Mouse (Mus musculus) stomach, embryonic 14.5 days (tissue): Measurements from ENCODE around the gene Eef1g. TPM values are rescaled to one million over a fixed set of nuclear protein-coding genes. Genes with fewer than 3 reads are reported as not detected.
A peak's percentile ranks its signal among the peaks of the same experiment; 100 is the strongest.

Experiments
- ATAC-seq: fragments of 200-750 bp; cut with Nextera tagmentation; 2 replicates; pipeline ENCODE4 v1.8.0; 2017; ENCODE audit warnings: low read depth, moderate TSS enrichment; ENCODE audit not compliant: insufficient number of reproducible peaks, insufficient read depth, low FRiP score
- H3K27ac ChIP-seq: fragments of 300-500 bp; sonication (generic); 2 replicates; pipeline ENCODE4 v1.5.1; 2014; ENCODE audit warnings: mild to moderate bottlenecking, low read length, moderate library complexity, mixed read lengths
- H3K27me3 ChIP-seq: fragments of 300-500 bp; sonication (generic); 2 replicates; pipeline ENCODE4 v1.6.1; 2014; ENCODE audit warnings: low read length, control low read depth, mixed read lengths; ENCODE audit not compliant: control insufficient read depth, insufficient read depth
- H3K36me3 ChIP-seq: fragments of 300-500 bp; sonication (generic); 2 replicates; pipeline ENCODE4 v1.6.1; 2014; ENCODE audit warnings: mild to moderate bottlenecking, control low read depth, low read length, moderate library complexity, mixed read lengths; ENCODE audit not compliant: control insufficient read depth, insufficient read depth
- H3K4me1 ChIP-seq: fragments of 300-500 bp; sonication (generic); 2 replicates; pipeline ENCODE4 v1.6.1; 2014; ENCODE audit warnings: low read length, control low read depth, mixed read lengths; ENCODE audit not compliant: control insufficient read depth, insufficient read depth
- H3K4me2 ChIP-seq: fragments of 300-500 bp; sonication (generic); replicated peaks from 2 replicates; pipeline ENCODE4 v1.6.1; 2014; ENCODE audit warnings: low read depth, low read length, control low read depth
- H3K4me3 ChIP-seq: fragments of 300-500 bp; sonication (generic); 2 replicates; pipeline ENCODE4 v1.5.1; 2014; ENCODE audit warnings: low read depth, low read length, control low read depth
- H3K9ac ChIP-seq: fragments of 300-500 bp; sonication (generic); replicated peaks from 2 replicates; pipeline ENCODE4 v1.6.1; 2014; ENCODE audit warnings: low read depth, mild to moderate bottlenecking, control low read depth, low read length, moderate library complexity, mixed read lengths
- H3K9me3 ChIP-seq: fragments of 300-500 bp; sonication (generic); 2 replicates; pipeline ENCODE4 v1.6.1; 2016; ENCODE audit warnings: low read depth, low read length, control low read depth; ENCODE audit not compliant: control insufficient read depth
- WGBS: fragments of 180-500 bp; shearing (Covaris S2); extraction: QIAGEN DNeasy Blood & Tissue Kit; methylation state at CpG from one replicate; pipeline ENCODE4 v1.1.7; 2014; 5-methylcytosine and 5-hydroxymethylcytosine counted together
- polyA plus RNA-seq: library from polyadenylated mRNA; unstranded; fragments of >200 nt; fragmentation: Nextera tagmentation; extraction: Ambion mirVana; gene quantifications from 2 replicates; pipeline ENCODE4 v1.2.1, GENCODE M21; 2014

Gene Eef1g
- polyA plus RNA-seq, 1 experiment from 2014 or later, result 469 TPM

- H3K9ac ChIP-seq, result no peak overlapping the region
- H3K36me3 ChIP-seq, result peaks cover 18% of the 10 kb centered on the region
- H3K4me3 ChIP-seq, result no peak overlapping the region
- peaks cover 40% of the 10 kb centered on the region for H3K4me1 ChIP-seq
- ATAC-seq, result peak; percentile 76
- H3K4me2 ChIP-seq, result no peak overlapping the region
- H3K27ac ChIP-seq, result peak overlapping the region; percentile 68; the same call in 1 of the 2 replicates
- 30% methylated on average over 4 of the region's 4 CpGs for WGBS
- H3K27me3 ChIP-seq, result no peaks in the 10 kb centered on the region
- no peaks in the 10 kb centered on the region for H3K9me3 ChIP-seq
Observed at GRCm38 (mm10) chr19:8983150-8983650, 16.4 kb downstream of the Eef1g start.

- Histone ChIP-seq H3K4me2 (0 out of 2 replicates have a peak overlapping the region, but pooled peaks have one; percentile 5), H3K9ac (no peak overlapping the region), H3K9me3 (no peaks in the 10 kb centered on the region), H3K27me3 (no peaks in the 10 kb centered on the region), H3K27ac (peak overlapping the region; percentile 68; the same call in 1 of the 2 replicates), H3K4me1 (peaks cover 48% of the 10 kb centered on the region), H3K36me3 (peaks cover 7% of the 10 kb centered on the region), H3K4me3 (no peak overlapping the region)
- ATAC-seq, result no peak
- WGBS, result 14% methylated on average over 7 of the region's 7 CpGs
Observed at GRCm38 (mm10) chr19:8984255-8984868, 17.5 kb downstream of the Eef1g start.

GRCm38 (mm10) chr19:8985891-8986290, 19.1 kb downstream of the Eef1g start:
- Histone ChIP-seq H3K4me2 (no peak overlapping the region), H3K27ac (no peak overlapping the region), H3K9me3 (no peaks in the 10 kb centered on the region), H3K27me3 (no peaks in the 10 kb centered on the region), H3K36me3 (no peaks in the 10 kb centered on the region; the same call in 1 of the 2 replicates), H3K4me3 (no peak overlapping the region), H3K4me1 (peaks cover 51% of the 10 kb centered on the region), H3K9ac (no peak overlapping the region)
- 67% methylated on average over 5 of the region's 5 CpGs for WGBS
- ATAC-seq, result no peak

- H3K4me2 ChIP-seq, result no peak overlapping the region
- no peaks in the 10 kb centered on the region for H3K36me3 ChIP-seq
- H3K9ac ChIP-seq, result no peak overlapping the region
- H3K4me1 ChIP-seq, result peaks cover 63% of the 10 kb centered on the region
- 57% methylated on average over 2 of the region's 2 CpGs for WGBS
- no peak for ATAC-seq
- H3K4me3 ChIP-seq, result no peak overlapping the region
- H3K9me3 ChIP-seq, result no peaks in the 10 kb centered on the region
- H3K27ac ChIP-seq, result no peak overlapping the region
- no peaks in the 10 kb centered on the region for H3K27me3 ChIP-seq
Observed at GRCm38 (mm10) chr19:8987816-8988215, 21.0 kb downstream of the Eef1g start.

- H3K27ac ChIP-seq, result peak overlapping the region; percentile 97
- peak overlapping the region; percentile 81 for H3K9ac ChIP-seq
- H3K4me3 ChIP-seq, result peak overlapping the region; percentile 85
- H3K9me3 ChIP-seq, result no peaks in the 10 kb centered on the region
- H3K27me3 ChIP-seq, result no peaks in the 10 kb centered on the region
- peak overlapping the region; percentile 68 for H3K4me2 ChIP-seq
- H3K4me1 ChIP-seq, result peaks cover 63% of the 10 kb centered on the region
- ATAC-seq, result no peak
- 22% methylated on average over 15 of the region's 15 CpGs for WGBS
- H3K36me3 ChIP-seq, result no peaks in the 10 kb centered on the region
Observed at GRCm38 (mm10) chr19:8988346-8989065, 21.7 kb downstream of the Eef1g start.

- peaks cover 58% of the 10 kb centered on the region for H3K4me1 ChIP-seq
- peak within 1 kb of the TSS; percentile 81 for H3K9ac ChIP-seq
- H3K4me2 ChIP-seq, result peak within 1 kb of the TSS; percentile 68
- WGBS, result under 1% methylated on average over 39 of the region's 42 CpGs
- H3K27me3 ChIP-seq, result no peaks in the 10 kb centered on the region
- no peaks in the 10 kb centered on the region for H3K9me3 ChIP-seq
- H3K4me3 ChIP-seq, result peak within 1 kb of the TSS; percentile 85
- H3K27ac ChIP-seq, result peak within 1 kb of the TSS; percentile 97
- ATAC-seq, result peak; percentile 57
- no peaks in the 10 kb centered on the region for H3K36me3 ChIP-seq
Observed at GRCm38 (mm10) chr19:8989066-8989566, 22.3 kb downstream of the Eef1g start, which contains the start of gene Ahnak. Ahnak (plus strand) TSS chr19:8989284.

- WGBS, result under 1% methylated on average over 50 of the region's 53 CpGs
- Histone ChIP-seq H3K4me1 (peaks cover 58% of the 10 kb centered on the region), H3K27ac (peak overlapping the region; percentile 97), H3K9me3 (no peaks in the 10 kb centered on the region), H3K4me3 (peak overlapping the region; percentile 85), H3K4me2 (peak overlapping the region; percentile 68), H3K36me3 (no peaks in the 10 kb centered on the region), H3K9ac (peak overlapping the region; percentile 81), H3K27me3 (no peaks in the 10 kb centered on the region)
- ATAC-seq, result peak; percentile 74
Observed at GRCm38 (mm10) chr19:8989567-8990431, 23.0 kb downstream of the Eef1g start.
